Mouse (Mus musculus): ENCODE results near the gene 1700012B09Rik.

DNA sequence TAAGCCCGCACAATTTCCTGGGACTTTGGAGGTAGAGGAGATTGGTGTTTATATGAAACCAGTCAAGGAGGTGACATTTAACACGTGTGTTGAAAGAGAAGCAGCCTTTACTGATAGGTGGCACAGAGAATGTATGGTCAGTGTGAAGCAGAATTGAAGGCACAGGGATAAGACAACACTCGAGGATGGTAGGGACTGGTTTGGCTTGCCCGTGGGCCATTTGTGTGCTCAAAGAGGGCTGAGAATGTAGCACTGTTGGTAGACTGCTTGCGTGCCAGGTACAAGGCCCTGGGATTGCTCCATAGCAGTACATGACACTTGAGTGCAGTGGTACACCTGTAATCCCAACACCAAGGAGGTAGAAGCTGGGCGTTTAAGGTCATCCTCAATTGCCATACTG lies 16.5 kb upstream of the 1700012B09Rik start:
- TF ChIP-seq CTCF (IDR thresholded peaks at IDR 0.05; ENCODE audit: low read depth, low read length) (no peak), POLR2A (IDR thresholded peaks at IDR 0.05; ENCODE audit: extremely low read depth, insufficient read depth, low read length) (no peak)
